Mouse (Mus musculus) ES-Bruce4 (cell line): ENCODE data around the gene Scaper.

Experiments
- CTCF ChIP-seq: IDR thresholded peaks from one replicate; pipeline ENCODE4 v1.8.1; 2011; ENCODE audit warnings: low read depth, low read length
- EP300 ChIP-seq: IDR thresholded peaks from 2 replicates; pipeline ENCODE4 v1.6.1; 2011; ENCODE audit warnings: low read depth, low read length; ENCODE audit not compliant: insufficient read depth
- POLR2A ChIP-seq: IDR thresholded peaks from one replicate; pipeline ENCODE4 v1.8.1; 2011; ENCODE audit warnings: low read length; ENCODE audit not compliant: insufficient read depth

DNA sequence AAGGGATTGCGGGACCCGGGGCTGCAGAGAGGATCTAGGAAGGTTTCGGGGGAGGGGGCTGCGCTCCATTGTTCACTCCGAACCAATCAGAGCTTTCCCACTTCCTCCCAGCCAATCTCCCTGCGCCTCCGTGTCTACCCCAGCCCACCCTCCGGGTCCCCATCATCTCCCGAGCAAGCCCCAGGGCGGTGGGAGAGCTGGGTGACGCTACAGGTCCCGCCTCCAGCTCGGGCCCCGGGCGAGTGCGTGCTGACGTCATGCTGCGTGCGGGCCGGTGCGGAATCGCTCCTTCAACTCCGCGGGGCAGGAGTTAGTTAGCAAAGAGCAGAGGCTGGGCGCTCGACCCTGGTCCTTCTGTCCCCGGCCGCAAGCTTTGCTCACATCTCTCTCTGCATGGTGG lies 397.0 kb downstream of the Scaper start:
- TF ChIP-seq CTCF, result no peak
- no peak for TF ChIP-seq EP300
- no peak for TF ChIP-seq POLR2A
